Mouse (Mus musculus): ENCODE measurements around the gene Slc24a2. TPM values are rescaled to one million over a fixed set of nuclear protein-coding genes. Genes with fewer than 3 reads are reported as not detected.
A peak's percentile ranks its signal among the peaks of the same experiment; 100 is the strongest.

Gene Slc24a2
- total and polyA plus RNA-seq, 2 experiments from 2014 or later = 2.4 to 10.0 TPM

GRCm38 (mm10) chr4:87211344-87211978, 18.8 kb downstream of the Slc24a2 start:
- no peak overlapping the region for H3K9ac ChIP-seq
- no peaks in the 10 kb centered on the region for H3K9me3 ChIP-seq (ENCODE audit: low read length)
- H3K27ac ChIP-seq (ENCODE audit: low read depth, low read length) = peak overlapping the region; percentile 6
- H3K4me1 ChIP-seq (ENCODE audit: insufficient read depth) = no peaks in the 10 kb centered on the region; the same call in 1 of the 2 replicates
- no peaks in the 10 kb centered on the region for H3K27me3 ChIP-seq (ENCODE audit: insufficient read depth, low read length)
- no peak overlapping the region for H3K4me3 ChIP-seq (ENCODE audit: low read depth, low read length)
- TF ChIP-seq CTCF (IDR thresholded peaks at IDR 0.05; ENCODE audit: low read depth) = no peak
- no peak overlapping the region for H3K4me2 ChIP-seq (ENCODE audit: low read depth)
- ATAC-seq (peak; percentile 42; the same call in 1 of the 2 replicates), DNase-seq (peak; percentile 24)
- 44% methylated on average over 6 of the region's 6 CpGs for WGBS
- H3K36me3 ChIP-seq (ENCODE audit: insufficient read depth) = no peaks in the 10 kb centered on the region

DNA sequence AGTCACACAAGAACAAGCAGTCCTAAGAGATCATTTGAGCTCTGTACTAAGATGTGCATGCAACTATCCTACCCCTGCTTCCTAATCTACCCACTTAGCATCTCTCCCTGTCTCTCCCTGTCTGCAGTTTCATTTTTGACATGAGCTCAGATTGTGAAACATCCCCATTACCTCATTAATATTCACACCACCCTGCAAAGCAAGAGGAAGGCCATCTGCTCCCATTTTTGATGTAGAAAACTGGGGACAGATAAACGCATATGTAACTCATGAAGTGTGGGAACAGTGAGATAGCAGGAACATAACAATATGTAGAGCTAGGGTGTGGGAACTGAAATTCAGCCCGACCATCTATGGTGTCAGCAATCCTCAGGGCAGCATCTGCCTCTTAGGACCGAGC, 19.7 kb downstream of the Slc24a2 start:
- ATAC-seq = peak; percentile 51
- Histone ChIP-seq H3K9me3 (ENCODE audit: low read length) (no peaks in the 10 kb centered on the region), H3K27me3 (ENCODE audit: insufficient read depth, low read length) (no peaks in the 10 kb centered on the region), H3K27ac (ENCODE audit: low read depth, low read length) (peak overlapping the region; percentile 6; the same call in 1 of the 2 replicates), H3K9ac (no peak overlapping the region), H3K4me3 (ENCODE audit: low read depth, low read length) (no peak overlapping the region), H3K4me1 (ENCODE audit: insufficient read depth) (no peaks in the 10 kb centered on the region; the same call in 1 of the 2 replicates), H3K4me2 (ENCODE audit: low read depth) (no peak overlapping the region), H3K36me3 (ENCODE audit: insufficient read depth) (no peaks in the 10 kb centered on the region)
- 55% methylated on average over 3 of the region's 3 CpGs for WGBS
- TF ChIP-seq CTCF (IDR thresholded peaks at IDR 0.05; ENCODE audit: low read depth) = no peak
- DNase-seq = peak; percentile 30

- DNase-seq (no peak), ATAC-seq (no peak)
- H3K4me2 ChIP-seq (ENCODE audit: low read depth) = no peak overlapping the region
- H3K9me3 ChIP-seq (ENCODE audit: low read length) = no peaks in the 10 kb centered on the region
- WGBS = 71% methylated on average over 2 of the region's 2 CpGs
- H3K9ac ChIP-seq = no peak overlapping the region
- no peak for TF ChIP-seq CTCF (IDR thresholded peaks at IDR 0.05; ENCODE audit: low read depth)
- H3K27me3 ChIP-seq (ENCODE audit: insufficient read depth, low read length) = no peaks in the 10 kb centered on the region
- no peak overlapping the region for H3K4me3 ChIP-seq (ENCODE audit: low read depth, low read length)
- no peak overlapping the region for H3K27ac ChIP-seq (ENCODE audit: low read depth, low read length)
- H3K36me3 ChIP-seq (ENCODE audit: insufficient read depth) = no peaks in the 10 kb centered on the region
- no peaks in the 10 kb centered on the region for H3K4me1 ChIP-seq (ENCODE audit: insufficient read depth)
Observed at GRCm38 (mm10) chr4:87202081-87202480, 28.2 kb downstream of the Slc24a2 start.

GRCm38 (mm10) chr4:87201229-87201628, 29.0 kb downstream of the Slc24a2 start:
- no peaks in the 10 kb centered on the region for H3K36me3 ChIP-seq (ENCODE audit: insufficient read depth)
- no peak for TF ChIP-seq CTCF (IDR thresholded peaks at IDR 0.05; ENCODE audit: low read depth)
- no peak for DNase-seq
- no peak overlapping the region for H3K27ac ChIP-seq (ENCODE audit: low read depth, low read length)
- WGBS = 80% methylated on average over 3 of the region's 3 CpGs
- no peaks in the 10 kb centered on the region for H3K4me1 ChIP-seq (ENCODE audit: insufficient read depth)
- H3K9ac ChIP-seq = no peak overlapping the region
- H3K4me2 ChIP-seq (ENCODE audit: low read depth) = no peak overlapping the region
- no peaks in the 10 kb centered on the region for H3K27me3 ChIP-seq (ENCODE audit: insufficient read depth, low read length)
- no peak overlapping the region for H3K4me3 ChIP-seq (ENCODE audit: low read depth, low read length)
- H3K9me3 ChIP-seq (ENCODE audit: low read length) = no peaks in the 10 kb centered on the region
- no peak for ATAC-seq

GRCm38 (mm10) chr4:87184147-87184930, 45.9 kb downstream of the Slc24a2 start:
- no peak overlapping the region for H3K4me2 ChIP-seq (ENCODE audit: low read depth)
- H3K27me3 ChIP-seq (ENCODE audit: insufficient read depth, low read length) = no peaks in the 10 kb centered on the region
- no peak for ATAC-seq
- H3K27ac ChIP-seq (ENCODE audit: low read depth, low read length) = no peak overlapping the region
- 40% methylated on average over 10 of the region's 10 CpGs for WGBS
- H3K4me3 ChIP-seq (ENCODE audit: low read depth, low read length) = no peak overlapping the region
- H3K9me3 ChIP-seq (ENCODE audit: low read length) = no peaks in the 10 kb centered on the region
- no peaks in the 10 kb centered on the region for H3K36me3 ChIP-seq (ENCODE audit: insufficient read depth)
- H3K4me1 ChIP-seq (ENCODE audit: insufficient read depth) = 0 out of 2 replicates have a peak, but pooled peaks cover 3% of the 10 kb centered on the region
- no peak for TF ChIP-seq CTCF (IDR thresholded peaks at IDR 0.05; ENCODE audit: low read depth)
- H3K9ac ChIP-seq = no peak overlapping the region
- DNase-seq = no peak

GRCm38 (mm10) chr4:87177116-87177515, 53.2 kb downstream of the Slc24a2 start:
- Histone ChIP-seq H3K27ac (ENCODE audit: low read depth, low read length) (no peak overlapping the region), H3K9ac (no peak overlapping the region), H3K4me1 (ENCODE audit: insufficient read depth) (no peaks in the 10 kb centered on the region), H3K36me3 (ENCODE audit: insufficient read depth) (no peaks in the 10 kb centered on the region), H3K4me3 (ENCODE audit: low read depth, low read length) (no peak overlapping the region), H3K9me3 (ENCODE audit: low read length) (no peaks in the 10 kb centered on the region), H3K27me3 (ENCODE audit: insufficient read depth, low read length) (no peaks in the 10 kb centered on the region), H3K4me2 (ENCODE audit: low read depth) (no peak overlapping the region)
- no peak for ATAC-seq
- no peak for DNase-seq
- WGBS = 57% methylated on average over 3 of the region's 3 CpGs
- TF ChIP-seq CTCF (IDR thresholded peaks at IDR 0.05; ENCODE audit: low read depth) = no peak

DNA sequence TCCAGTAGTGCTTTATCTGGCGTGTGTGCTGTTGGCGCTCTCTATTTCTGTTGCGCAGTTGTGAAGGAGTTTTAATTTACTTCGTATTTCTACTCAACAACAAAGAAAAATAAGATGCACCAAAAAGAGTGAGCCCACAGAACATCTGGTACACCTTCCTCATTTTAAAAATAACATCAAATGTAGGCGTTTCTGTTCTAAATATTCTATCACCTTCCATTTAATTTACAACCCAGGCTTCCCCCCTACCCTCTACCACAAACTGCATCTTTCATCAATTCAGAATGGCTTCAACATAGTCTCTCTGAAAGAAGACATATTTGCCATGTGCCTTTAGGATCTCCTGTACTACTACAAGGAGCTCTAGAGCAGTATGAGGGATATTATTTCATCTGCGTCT, 66.3 kb downstream of the Slc24a2 start:
- Histone ChIP-seq H3K36me3 (ENCODE audit: insufficient read depth) (no peaks in the 10 kb centered on the region), H3K4me2 (ENCODE audit: low read depth) (no peak overlapping the region), H3K4me3 (ENCODE audit: low read depth, low read length) (no peak overlapping the region), H3K27me3 (ENCODE audit: insufficient read depth, low read length) (no peaks in the 10 kb centered on the region), H3K4me1 (ENCODE audit: insufficient read depth) (no peaks in the 10 kb centered on the region), H3K9me3 (ENCODE audit: low read length) (no peaks in the 10 kb centered on the region), H3K9ac (no peak overlapping the region), H3K27ac (ENCODE audit: low read depth, low read length) (no peak overlapping the region)
- ATAC-seq (no peak), DNase-seq (no peak)
- 75% methylated on average over 6 of the region's 6 CpGs for WGBS
- no peak for TF ChIP-seq CTCF (IDR thresholded peaks at IDR 0.05; ENCODE audit: low read depth)
